ENCODE assay signal across 1 mouse cellular context in the genomic region with DNA sequence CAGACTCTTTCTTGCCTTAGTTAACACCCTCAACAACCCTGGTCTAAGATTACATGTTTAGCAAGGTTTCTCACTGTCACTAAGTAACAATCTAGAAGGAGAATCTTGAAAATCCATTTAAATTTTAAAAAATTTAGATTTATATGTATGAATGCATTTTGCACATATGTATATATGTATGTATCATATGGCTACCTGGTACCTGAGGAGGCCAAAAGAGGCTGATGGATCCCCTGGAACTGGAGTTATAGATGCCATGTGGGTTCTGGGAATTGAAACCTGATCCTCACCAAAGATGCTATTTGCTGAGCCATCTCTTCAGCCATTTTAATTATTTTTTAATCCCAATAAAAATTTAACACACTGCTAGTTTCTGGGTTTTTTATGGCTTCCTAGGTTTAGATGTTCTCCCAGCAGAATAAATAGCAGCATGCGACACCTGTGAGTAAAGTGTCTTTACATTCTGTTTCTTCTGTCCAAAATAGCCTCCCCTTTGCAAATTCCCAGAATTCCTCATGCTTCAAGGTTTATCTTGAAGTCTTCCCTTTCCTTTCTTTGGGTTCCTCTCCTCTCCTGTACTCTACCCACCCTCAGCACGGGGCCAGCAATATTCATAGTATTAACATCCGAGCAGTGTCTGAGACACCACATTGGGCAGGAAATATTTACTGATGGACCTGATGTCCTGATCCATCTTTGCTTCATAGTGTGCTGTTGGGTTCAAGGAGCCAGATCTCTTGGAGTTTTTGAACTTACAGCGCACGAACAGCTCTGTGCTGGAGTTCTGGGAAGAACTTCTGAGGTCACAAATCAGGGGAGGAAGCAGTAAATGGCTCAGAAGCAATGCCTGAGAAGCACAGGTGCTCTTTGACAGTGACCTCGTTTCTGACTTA.
TF ChIP-seq lines count a peak whose summit lies in the region.

No protein-coding gene starts in this region.

TF ChIP-seq in CH12.LX, 34 proteins besides CTCF, POLR2A, EP300 and RAD21:
- TF ChIP-seq HCFC1 (IDR thresholded peaks at IDR 0.05; ENCODE audit: low read depth, low read length) (no peak), ZKSCAN1 (IDR thresholded peaks at IDR 0.05; ENCODE audit: borderline replicate concordance, low read depth, low read length) (no peak), TBP (conservative IDR thresholded peaks at IDR 0.05; ENCODE audit: low read depth, low read length) (no peak), KAT2A (IDR thresholded peaks at IDR 0.05; ENCODE audit: insufficient replicate concordance, low read length) (no peak), ELF1 (IDR thresholded peaks at IDR 0.05; ENCODE audit: low read depth, low read length) (no peak), PAX5 (IDR thresholded peaks at IDR 0.05; ENCODE audit: low read length) (no peak), ETS1 (conservative IDR thresholded peaks at IDR 0.05; ENCODE audit: low read depth, low read length) (no peak), TCF12 (IDR thresholded peaks at IDR 0.05; ENCODE audit: low read depth, low read length) (no peak), E2F4 (IDR thresholded peaks at IDR 0.05; ENCODE audit: insufficient replicate concordance, low read depth, low read length) (no peak)
